Mouse (Mus musculus): Measurements from ENCODE around the gene Cenpv.

Cenpv gene

DNA sequence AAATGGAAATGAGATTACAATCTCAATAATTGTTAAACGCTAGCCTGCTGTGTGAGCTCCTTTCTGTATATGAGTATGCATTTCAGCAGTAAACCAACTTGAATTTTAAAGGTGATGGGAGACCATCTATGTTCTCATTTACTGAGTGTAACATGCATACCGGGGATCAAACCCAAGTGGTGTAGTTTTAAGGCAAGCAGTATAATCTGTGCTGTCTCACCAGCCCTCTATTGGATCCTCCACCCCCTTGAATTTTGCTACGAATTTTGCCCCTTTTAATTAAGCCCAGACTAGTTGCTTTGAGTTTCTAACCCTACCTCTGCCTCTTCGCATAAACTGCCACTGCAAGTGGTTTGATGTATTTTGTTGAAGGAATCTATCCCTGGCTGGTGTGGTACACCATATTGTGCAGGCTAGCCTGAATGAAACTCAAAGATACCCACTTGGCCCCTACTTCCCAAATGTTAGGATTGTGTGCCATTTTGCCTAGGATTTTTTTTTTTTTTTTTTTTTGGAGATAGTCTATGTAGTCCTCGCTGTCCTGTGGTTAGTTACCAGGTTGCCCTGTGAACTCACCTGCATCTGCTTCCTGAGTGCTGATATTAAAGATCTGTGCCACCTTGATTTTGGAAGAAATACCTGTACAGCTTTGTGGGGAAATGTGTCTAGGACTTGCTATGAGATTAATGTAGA lies 15.2 kb upstream of the Cenpv start:
- ATAC-seq (ENCODE audit: insufficient number of reproducible peaks, low FRiP score, low TSS enrichment): no peak

GRCm38 (mm10) chr11:62553633-62554032 lies 14.6 kb upstream of the Cenpv start:
- ATAC-seq (ENCODE audit: insufficient number of reproducible peaks, low FRiP score, low TSS enrichment): no peak

GRCm38 (mm10) chr11:62553186-62553585 lies 14.1 kb upstream of the Cenpv start:
- ATAC-seq (ENCODE audit: insufficient number of reproducible peaks, low FRiP score, low TSS enrichment): no peak

- ATAC-seq (ENCODE audit: insufficient number of reproducible peaks, low FRiP score, low TSS enrichment): peak; percentile 64; the same call in 1 of the 2 replicates
Observed at GRCm38 (mm10) chr11:62551226-62552119, 12.4 kb upstream of the Cenpv start.

DNA sequence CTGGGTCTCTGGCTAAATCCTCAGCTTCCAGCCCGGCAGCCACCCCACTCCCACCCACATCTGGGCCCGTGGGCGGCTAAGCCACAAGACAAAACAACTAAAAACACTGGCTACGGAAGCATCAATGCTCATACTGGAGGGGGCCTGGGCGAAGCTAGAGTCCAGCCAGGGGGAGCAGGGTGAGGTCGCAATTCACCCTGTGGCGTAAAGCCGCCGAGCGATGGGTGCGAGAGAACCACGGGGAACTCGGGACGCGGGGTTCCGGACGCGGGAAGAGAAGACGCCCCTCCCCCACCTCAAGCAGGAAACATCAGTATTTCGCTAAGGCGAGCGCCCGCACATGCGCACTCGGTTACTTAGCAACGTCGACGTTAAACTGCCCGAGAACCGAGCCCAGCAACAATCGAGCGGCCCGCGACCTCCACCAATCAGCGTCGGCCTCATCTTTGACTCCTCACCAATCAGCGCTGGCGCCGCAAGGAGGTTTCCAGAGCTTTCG lies 11.7 kb upstream of the Cenpv start, which contains the start of gene Ubb:
Gene Ubb, plus strand, starts transcription at position 445 of the 499 bp plus-strand sequence.
- ATAC-seq (ENCODE audit: insufficient number of reproducible peaks, low FRiP score, low TSS enrichment): peak; percentile 97

DNA sequence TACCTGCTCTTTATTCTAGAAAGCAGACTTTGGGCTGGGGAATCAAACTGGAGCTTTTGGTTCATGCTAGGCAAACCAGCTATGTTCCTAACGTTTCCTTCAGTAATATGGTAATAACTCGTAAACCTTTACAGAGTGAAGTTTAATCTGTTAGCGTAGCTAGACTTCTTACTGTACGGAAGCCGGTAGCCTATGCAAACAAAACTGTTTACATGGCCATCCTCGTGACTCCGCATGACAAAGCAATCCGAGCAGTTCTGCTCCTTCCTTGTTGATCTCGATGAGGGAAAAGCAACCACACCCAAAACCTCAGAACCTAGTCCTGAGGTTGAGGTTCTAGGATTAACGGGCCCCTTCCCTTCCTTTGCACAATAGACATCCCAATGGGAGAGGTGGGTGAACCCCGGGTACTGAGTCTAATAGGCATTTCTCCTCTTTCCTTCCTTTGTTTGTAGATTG lies 11.2 kb upstream of the Cenpv start:
- peak; percentile 3; the same call in 1 of the 2 replicates for ATAC-seq (ENCODE audit: insufficient number of reproducible peaks, low FRiP score, low TSS enrichment)

DNA sequence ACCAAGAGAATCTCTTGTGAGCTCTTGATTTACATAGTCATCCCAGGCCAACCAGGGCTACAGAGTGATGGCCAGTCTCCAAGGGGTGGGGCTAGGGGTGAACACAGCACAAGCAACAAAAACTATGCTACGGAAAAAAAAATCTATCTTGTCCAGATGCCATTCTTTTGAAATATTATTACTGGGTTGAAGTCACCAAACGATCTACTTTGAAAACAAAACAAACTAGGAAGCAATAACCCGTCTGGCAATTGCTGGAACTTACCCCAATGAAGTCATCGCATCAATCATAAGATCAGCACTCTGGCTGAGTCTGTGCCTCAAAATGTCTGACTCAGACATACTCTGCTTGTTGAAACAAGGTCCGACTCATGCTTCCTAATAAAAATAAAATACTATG lies 10.7 kb upstream of the Cenpv start:
- no peak for ATAC-seq (ENCODE audit: insufficient number of reproducible peaks, low FRiP score, low TSS enrichment)

DNA sequence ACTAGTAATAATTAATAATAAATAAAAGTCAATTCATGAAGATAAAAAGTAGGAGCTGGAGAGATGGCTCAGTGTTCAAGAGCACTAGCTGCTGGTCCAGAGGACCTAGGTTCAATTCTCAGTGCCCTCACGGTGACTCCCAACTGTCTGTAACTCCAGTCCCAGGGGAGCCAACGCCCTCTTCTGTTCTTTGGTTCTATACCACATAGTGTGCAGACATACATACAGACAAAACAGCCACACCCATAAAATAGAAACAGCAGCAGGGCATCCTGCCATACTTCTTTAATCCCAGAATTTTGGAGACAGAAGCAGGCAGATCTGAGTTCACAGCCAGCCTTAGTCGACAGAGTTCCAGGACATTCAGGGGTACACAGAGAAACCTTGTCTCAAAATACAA lies 4.9 kb upstream of the Cenpv start:
- no peak for ATAC-seq (ENCODE audit: insufficient number of reproducible peaks, low FRiP score, low TSS enrichment)

- ATAC-seq (ENCODE audit: insufficient number of reproducible peaks, low FRiP score, low TSS enrichment): no peak
Observed at GRCm38 (mm10) chr11:62541581-62541980, 2.5 kb upstream of the Cenpv start.

- no peak for ATAC-seq (ENCODE audit: insufficient number of reproducible peaks, low FRiP score, low TSS enrichment)
Observed at GRCm38 (mm10) chr11:62540969-62541368, 1.9 kb upstream of the Cenpv start.

GRCm38 (mm10) chr11:62540167-62540566 lies 1.1 kb upstream of the Cenpv start:
- no peak for ATAC-seq (ENCODE audit: insufficient number of reproducible peaks, low FRiP score, low TSS enrichment)

DNA sequence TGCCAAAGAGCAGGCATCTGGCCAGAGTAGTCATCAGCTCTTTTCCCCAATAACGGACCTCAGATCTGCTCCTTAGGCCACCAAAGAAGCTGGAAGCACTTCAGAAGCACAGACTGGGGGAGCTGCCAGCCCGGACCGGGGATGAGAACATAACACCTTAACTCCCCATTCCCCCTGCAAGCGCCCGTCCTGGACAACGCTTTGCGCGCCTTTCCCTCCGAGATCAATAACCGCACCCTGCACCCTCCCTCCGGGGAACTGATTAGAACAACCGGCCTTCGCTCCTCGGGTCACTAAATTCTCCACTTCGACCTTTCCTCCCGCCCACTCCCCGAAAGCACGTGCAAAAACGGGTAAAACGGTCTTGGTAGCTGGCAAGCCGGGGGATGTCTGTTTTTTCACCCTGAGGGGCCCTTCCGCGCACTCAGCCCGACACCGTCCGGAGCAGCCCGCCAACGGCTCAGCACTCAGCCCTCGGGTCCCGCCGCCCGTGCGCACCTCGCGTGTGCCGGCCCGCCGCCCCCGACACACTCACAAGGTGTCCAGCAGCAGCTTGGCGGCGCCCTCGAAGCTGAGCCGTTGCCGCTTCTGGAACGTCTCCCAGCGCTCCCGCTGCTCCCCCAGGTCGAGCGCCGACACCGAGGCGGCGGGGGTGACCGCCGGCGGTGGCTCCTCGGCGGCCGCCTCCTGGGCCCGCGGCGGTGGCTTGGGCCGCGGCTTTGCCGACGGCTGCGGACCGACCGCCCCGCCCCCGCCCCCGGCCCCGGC lies 556 bp downstream of the Cenpv start:
- peak; percentile 58; the same call in 1 of the 2 replicates for ATAC-seq (ENCODE audit: insufficient number of reproducible peaks, low FRiP score, low TSS enrichment)

GRCm38 (mm10) chr11:62537590-62537989 lies 1.5 kb downstream of the Cenpv start:
- ATAC-seq (ENCODE audit: insufficient number of reproducible peaks, low FRiP score, low TSS enrichment): no peak

GRCm38 (mm10) chr11:62537089-62537488 lies 2.0 kb downstream of the Cenpv start:
- no peak for ATAC-seq (ENCODE audit: insufficient number of reproducible peaks, low FRiP score, low TSS enrichment)

- no peak for ATAC-seq (ENCODE audit: insufficient number of reproducible peaks, low FRiP score, low TSS enrichment)
Observed at GRCm38 (mm10) chr11:62522283-62522682, 16.8 kb downstream of the Cenpv start.

GRCm38 (mm10) chr11:62518991-62519390 lies 20.1 kb downstream of the Cenpv start:
- no peak for ATAC-seq (ENCODE audit: insufficient number of reproducible peaks, low FRiP score, low TSS enrichment)

- ATAC-seq (ENCODE audit: insufficient number of reproducible peaks, low FRiP score, low TSS enrichment): no peak
Observed at GRCm38 (mm10) chr11:62513311-62513710, 25.8 kb downstream of the Cenpv start.

DNA sequence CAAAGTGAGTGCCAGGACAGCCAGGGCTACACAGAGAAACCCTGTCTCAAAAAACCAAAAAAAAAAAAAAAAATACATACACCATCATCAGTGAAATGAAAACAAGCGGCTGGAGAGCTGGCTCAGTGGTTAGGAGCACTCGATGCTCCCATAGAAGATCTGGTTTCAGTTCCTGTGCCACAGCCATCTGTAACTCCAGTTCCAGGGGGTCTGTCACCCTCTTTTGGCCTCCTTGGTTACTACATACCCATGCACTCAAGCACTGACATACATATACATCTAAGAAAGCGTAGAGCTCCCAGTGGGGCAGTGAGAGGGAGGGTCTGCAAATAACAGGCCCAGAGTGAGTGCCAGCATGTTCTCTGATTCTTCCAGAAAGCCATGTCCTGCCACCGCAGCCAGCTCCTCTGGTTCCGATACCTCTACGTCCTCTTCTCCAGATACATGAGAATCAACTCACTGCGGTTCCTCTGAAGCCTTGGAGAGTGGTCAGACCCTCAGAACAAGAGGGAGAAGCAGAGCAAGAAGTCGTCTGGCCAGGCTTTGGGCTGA lies 26.5 kb downstream of the Cenpv start:
- no peak for ATAC-seq (ENCODE audit: insufficient number of reproducible peaks, low FRiP score, low TSS enrichment)

DNA sequence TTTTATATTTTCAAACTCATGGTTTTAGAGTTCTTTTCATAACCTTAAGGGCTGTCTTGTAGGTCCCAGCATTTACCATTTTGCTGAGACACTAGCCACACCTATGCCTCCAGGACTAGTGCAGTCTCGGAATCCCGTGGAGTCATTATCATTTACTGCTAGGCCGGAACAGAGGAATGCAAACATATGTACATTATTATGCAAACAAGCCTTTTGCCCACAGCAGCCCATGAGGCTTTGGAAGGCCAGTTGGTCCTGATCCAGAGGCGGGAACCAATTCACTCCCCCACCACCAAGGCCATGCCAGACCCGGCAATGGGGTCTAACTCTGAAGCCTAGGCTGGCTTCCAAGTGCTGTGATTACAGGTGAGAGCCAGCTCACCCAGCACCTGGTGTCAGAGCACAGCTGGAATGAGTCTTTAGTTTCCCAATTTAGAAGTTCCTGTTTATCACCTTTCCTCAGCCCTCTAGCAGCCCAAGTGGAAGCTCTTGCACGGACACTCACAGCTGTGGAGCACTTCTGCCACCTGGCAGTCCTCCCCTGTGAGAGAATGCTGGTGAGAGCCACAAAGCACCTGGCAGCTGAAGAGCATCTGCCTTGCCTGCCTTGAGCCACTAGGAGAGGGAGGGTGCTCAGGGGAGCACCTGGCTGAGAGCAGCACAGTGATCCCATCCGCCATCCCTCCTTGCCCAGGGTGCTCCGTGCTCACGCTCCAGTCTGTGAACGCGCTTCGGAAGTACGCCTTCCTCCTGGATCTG lies 27.4 kb downstream of the Cenpv start:
- ATAC-seq (ENCODE audit: insufficient number of reproducible peaks, low FRiP score, low TSS enrichment): no peak
